Mouse (Mus musculus) midbrain, embryonic 11.5 days (tissue): ENCODE measurements around the gene F9. TPM values are rescaled to one million over a fixed set of nuclear protein-coding genes. Genes with fewer than 3 reads are reported as not detected.

Experiments used
- ATAC-seq: fragments of 200-750 bp; cut with Nextera tagmentation; 2 replicates; pipeline ENCODE4 v1.8.0; 2017; ENCODE audit warnings: moderate TSS enrichment, moderate library complexity; ENCODE audit not compliant: low FRiP score
- DNase-seq: peaks from one replicate; pipeline ENCODE4 v3.0.0; 2015; ENCODE audit warnings: low spot score; ENCODE audit errors: missing footprints
- H3K27ac ChIP-seq: fragments of 300-500 bp; sonication (generic); 2 replicates; pipeline ENCODE4 v1.5.1; 2014; ENCODE audit warnings: low read depth, low read length
- H3K27me3 ChIP-seq: fragments of 300-500 bp; sonication (generic); 2 replicates; pipeline ENCODE4 v1.6.1; 2014; ENCODE audit warnings: mild to moderate bottlenecking, low read length, moderate library complexity, mixed read lengths; ENCODE audit not compliant: control insufficient read depth, insufficient read depth
- H3K36me3 ChIP-seq: fragments of 300-500 bp; sonication (generic); 2 replicates; pipeline ENCODE4 v1.6.1; 2014; ENCODE audit warnings: mild to moderate bottlenecking, low read length, moderate library complexity, mixed read lengths; ENCODE audit not compliant: control insufficient read depth, insufficient read depth
- H3K4me1 ChIP-seq: fragments of 300-500 bp; sonication (generic); 2 replicates; pipeline ENCODE4 v1.6.1; 2014; ENCODE audit warnings: low read length; ENCODE audit not compliant: control insufficient read depth, insufficient read depth
- H3K4me2 ChIP-seq: fragments of 300-500 bp; sonication (generic); 2 replicates; pipeline ENCODE4 v1.6.1; 2014; ENCODE audit warnings: mild to moderate bottlenecking, moderate library complexity
- H3K4me3 ChIP-seq: fragments of 300-500 bp; sonication (generic); 2 replicates; pipeline ENCODE4 v1.5.1; 2014; ENCODE audit warnings: low read depth, low read length
- H3K9ac ChIP-seq: fragments of 300-500 bp; sonication (generic); 2 replicates; pipeline ENCODE4 v1.6.1; 2014; ENCODE audit warnings: low read length
- H3K9me3 ChIP-seq: fragments of 300-500 bp; sonication (generic); 2 replicates; pipeline ENCODE4 v1.6.1; 2016; ENCODE audit warnings: low read length; ENCODE audit not compliant: control insufficient read depth
- WGBS: fragments of 180-500 bp; shearing (Covaris S2); extraction: QIAGEN DNeasy Blood & Tissue Kit; methylation state at CpG from one replicate; pipeline ENCODE4 v1.1.7; 2014; 5-methylcytosine and 5-hydroxymethylcytosine counted together
- polyA plus RNA-seq: library from polyadenylated mRNA; unstranded; fragments of >200 nt; fragmentation: Nextera tagmentation; extraction: Ambion mirVana; gene quantifications from 2 replicates; pipeline ENCODE4 v1.2.1, GENCODE M21; 2014

The F9 gene
- polyA plus RNA-seq, 1 experiment from 2014 or later, result not detected

DNA sequence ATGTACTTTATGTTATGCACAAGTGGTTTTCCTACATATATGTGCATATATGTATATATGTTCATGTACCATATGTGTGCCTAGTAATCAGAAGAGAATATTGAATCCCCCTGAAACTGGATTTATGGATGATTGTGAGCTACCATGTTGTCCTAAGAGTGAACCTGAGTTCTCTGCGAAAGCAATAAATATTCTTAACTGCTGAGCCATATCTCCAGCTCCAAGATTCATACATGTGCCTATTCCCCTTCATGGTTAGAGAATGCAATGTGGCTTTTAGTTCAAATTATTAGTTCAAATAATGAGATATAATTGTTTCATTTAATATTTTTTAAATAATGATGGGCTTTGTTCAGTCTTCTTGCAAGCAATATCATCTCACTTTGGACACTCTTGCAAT, 55.5 kb downstream of the F9 start:
- H3K4me2 ChIP-seq, result no peak overlapping the region
- H3K9me3 ChIP-seq, result no peaks in the 10 kb centered on the region
- H3K27ac ChIP-seq, result no peak overlapping the region
- no peak for DNase-seq
- no peak overlapping the region for H3K4me3 ChIP-seq
- no peak for ATAC-seq
- H3K9ac ChIP-seq, result no peak overlapping the region
- H3K36me3 ChIP-seq, result no peaks in the 10 kb centered on the region
- WGBS, result 86% methylated on average over 1 of the region's 1 CpGs
- no peaks in the 10 kb centered on the region for H3K4me1 ChIP-seq
- H3K27me3 ChIP-seq, result no peaks in the 10 kb centered on the region

DNA sequence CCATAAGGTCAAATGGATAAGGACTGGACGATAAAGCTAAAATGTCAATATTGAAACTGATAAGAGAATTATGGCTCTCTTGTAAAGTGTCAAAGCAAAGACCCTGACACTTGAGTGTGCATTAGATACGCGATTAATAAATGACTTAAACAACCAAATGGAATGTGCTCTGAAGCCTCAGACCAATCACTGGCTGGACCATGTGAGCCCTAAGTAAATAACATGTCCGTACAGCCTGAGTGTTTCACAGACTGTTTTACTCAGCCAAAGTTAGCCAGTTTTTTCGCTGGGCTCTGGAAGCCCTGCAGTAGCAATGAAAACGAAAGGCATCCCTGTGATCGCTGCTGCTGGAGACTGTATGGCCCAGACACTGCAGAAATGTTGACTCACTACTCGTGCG, 55.9 kb downstream of the F9 start:
- ATAC-seq (no peak), DNase-seq (no peak)
- Histone ChIP-seq H3K4me3 (no peak overlapping the region), H3K4me2 (no peak overlapping the region), H3K27ac (no peak overlapping the region), H3K4me1 (no peaks in the 10 kb centered on the region), H3K9ac (no peak overlapping the region), H3K27me3 (no peaks in the 10 kb centered on the region), H3K36me3 (no peaks in the 10 kb centered on the region), H3K9me3 (no peaks in the 10 kb centered on the region)
- 79% methylated on average over 9 of the region's 9 CpGs for WGBS

DNA sequence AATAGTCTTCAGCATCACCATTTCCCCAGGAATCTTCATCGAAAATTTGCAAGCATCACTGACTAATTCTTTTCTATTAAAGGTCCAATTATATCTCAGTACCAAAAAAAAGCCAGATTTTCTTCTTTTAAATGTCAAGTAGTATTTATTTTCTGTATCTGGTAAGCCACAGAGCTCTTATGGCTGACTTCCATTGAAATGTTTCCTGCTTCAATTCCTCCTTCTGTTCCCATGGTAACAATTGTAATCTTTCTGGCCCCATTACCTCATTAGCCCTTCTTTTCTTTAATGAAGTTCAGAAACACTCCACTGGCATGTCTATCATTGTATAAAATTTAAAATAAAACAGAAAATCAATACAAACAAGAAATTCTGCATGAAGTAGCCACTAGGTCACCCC, 76.1 kb downstream of the F9 start:
- Histone ChIP-seq H3K4me2 (no peak overlapping the region), H3K27me3 (no peaks in the 10 kb centered on the region), H3K9ac (no peak overlapping the region), H3K27ac (no peak overlapping the region), H3K36me3 (no peaks in the 10 kb centered on the region), H3K4me3 (no peak overlapping the region), H3K9me3 (no peaks in the 10 kb centered on the region), H3K4me1 (no peaks in the 10 kb centered on the region)
- DNase-seq (no peak), ATAC-seq (no peak)
- 79% methylated on average over 1 of the region's 1 CpGs for WGBS

Other genes starting within 250 kb of the F9 start
- gene Mcf2, start 179.6 kb downstream of the F9 start, polyA plus RNA-seq, result 1.0 and 1.2 TPM in 2 replicates